Mouse (Mus musculus) megakaryocyte, embryonic 14.5 days (primary cell): Measurements from ENCODE around the gene Zfp575.

ENCODE experiments used
- FLI1 ChIP-seq: IDR thresholded peaks from 2 replicates; pipeline ENCODE4 v1.6.1; 2012; ENCODE audit warnings: low read length, inconsistent platforms, mixed read lengths
- GATA1 ChIP-seq: IDR thresholded peaks from 3 replicates; pipeline ENCODE4 v1.6.1; 2012; ENCODE audit warnings: mixed read lengths, low read length, inconsistent platforms, borderline replicate concordance

GRCm38 (mm10) chr7:24595464-24595863 lies 8.0 kb upstream of the Zfp575 start:
- TF ChIP-seq GATA1 (no peak), FLI1 (no peak)
